Mouse (Mus musculus) ES-E14 (cell line): ENCODE data around the gene Gm39115. TPM values are rescaled to one million over a fixed set of nuclear protein-coding genes. Genes with fewer than 3 reads are reported as not detected.
"Not testable (repeated sequence)": the region's sequence is repeated elsewhere in the genome, so short reads cannot be mapped to it uniquely, and the experiment has no call there.

ENCODE experiments used
- DNase-seq: peaks from one replicate; pipeline ENCODE4 v3.0.0-alpha.2; 2013; ENCODE audit warnings: low read depth, low spot score
- H3K27ac ChIP-seq: 2 replicates; pipeline ENCODE4 v1.5.1; 2012; ENCODE audit warnings: low read depth, mild to moderate bottlenecking, low read length, moderate library complexity, mixed read lengths; ENCODE audit not compliant: poor library complexity, insufficient read depth, severe bottlenecking
- H3K36me3 ChIP-seq: 2 replicates; pipeline ENCODE4 v1.6.1; 2012; ENCODE audit warnings: mild to moderate bottlenecking, low read length, moderate library complexity, mixed read lengths; ENCODE audit not compliant: control insufficient read depth, poor library complexity, insufficient read depth, severe bottlenecking
- H3K4me1 ChIP-seq, 2 experiments: fragments of 150-350 bp in 1 of 2; sonication (generic) in 1 of 2; 2 replicates each; pipeline ENCODE4 v1.6.1; 2012; ENCODE audit warnings: low read length in 2 of 2, mild to moderate bottlenecking in 1 of 2, mixed read lengths in 1 of 2; ENCODE audit not compliant: control insufficient read depth in 2 of 2, insufficient read depth in 2 of 2, poor library complexity in 1 of 2
- H3K4me3 ChIP-seq, 2 experiments: fragments of 150-350 bp in 1 of 2; sonication (generic) in 1 of 2; 2 replicates each; pipeline ENCODE4 v1.5.1; 2012; ENCODE audit warnings: low read length in 2 of 2, low read depth in 1 of 2, mild to moderate bottlenecking in 1 of 2, mixed read lengths in 1 of 2; ENCODE audit not compliant: insufficient read depth in 1 of 2, poor library complexity in 1 of 2, severe bottlenecking in 1 of 2
- H3K9ac ChIP-seq: 2 replicates; pipeline ENCODE4 v1.6.1; 2012; ENCODE audit warnings: low read depth, mild to moderate bottlenecking, low read length, mixed read lengths; ENCODE audit not compliant: poor library complexity, insufficient read depth, severe bottlenecking
- H3K9me3 ChIP-seq: fragments of 150-350 bp; sonication (generic); 2 replicates; pipeline ENCODE4 v1.6.1; 2012; ENCODE audit warnings: low read depth, mild to moderate bottlenecking, low read length; ENCODE audit not compliant: control insufficient read depth, insufficient read depth
- CHD2 ChIP-seq: IDR thresholded peaks from 2 replicates; pipeline ENCODE4 v1.6.1; 2014; ENCODE audit warnings: mild to moderate bottlenecking, low read depth, low read length, inconsistent platforms
- HCFC1 ChIP-seq: IDR thresholded peaks from 2 replicates; pipeline ENCODE4 v1.6.1; 2012; ENCODE audit warnings: low read length, inconsistent platforms, borderline replicate concordance; ENCODE audit not compliant: insufficient read depth
- MAFK ChIP-seq: IDR thresholded peaks from 2 replicates; pipeline ENCODE4 v1.6.1; 2014; ENCODE audit warnings: mild to moderate bottlenecking, low read depth, low read length, inconsistent platforms; ENCODE audit not compliant: insufficient read depth
- ZC3H11A ChIP-seq: IDR thresholded peaks from 2 replicates; pipeline ENCODE4 v1.6.1; 2012; ENCODE audit warnings: low read depth, mild to moderate bottlenecking, inconsistent platforms, low read length, borderline replicate concordance
- ZNF384 ChIP-seq: IDR thresholded peaks from 2 replicates; pipeline ENCODE4 v1.6.1; 2012; ENCODE audit warnings: low read depth, low read length, inconsistent platforms
- in situ Hi-C, 2 experiments: fragments of 600-800 bp; cut with MboI; formaldehyde crosslinking; loops; one replicate each; pipeline ENCODE4 v1.15.1; 2025; ENCODE audit warnings: low sequenced_read_pairs in 2 of 2, inconsistent platforms in 1 of 2; ENCODE audit not compliant: unreplicated experiment in 2 of 2
- total RNA-seq: library from RNA; depleted of rRNA; stranded (reverse); fragments of 300-350 nt; gene quantifications from 2 replicates; pipeline ENCODE4 v1.2.3, GENCODE M21; 2012

The Gm39115 gene
- total RNA-seq, 1 experiment, result not detected

GRCm38 (mm10) chr7:142159366-142159765, 23.5 kb upstream of the Gm39115 start:
- H3K4me3 ChIP-seq, result no peak overlapping the region
- H3K36me3 ChIP-seq, result no peaks in the 10 kb centered on the region
- H3K9me3 ChIP-seq, result no peaks in the 10 kb centered on the region
- H3K4me1 ChIP-seq, result no peaks in the 10 kb centered on the region
- H3K27ac ChIP-seq, result no peak overlapping the region
- H3K9ac ChIP-seq, result no peak overlapping the region
- in situ Hi-C loops, result no loop called here
- DNase-seq, result no peak
- no peak for TF ChIP-seq CHD2
- TF ChIP-seq ZNF384, result no peak
- no peak for TF ChIP-seq MAFK
- no peak for TF ChIP-seq ZC3H11A
- TF ChIP-seq HCFC1, result no peak

GRCm38 (mm10) chr7:142157013-142157412, 21.2 kb upstream of the Gm39115 start, which contains the start of gene Gm29735:
Gm29735 (minus strand) TSS chr7:142157113.
- H3K9me3 ChIP-seq, DNase-seq, H3K9ac ChIP-seq, H3K4me3 ChIP-seq, in situ Hi-C loops, H3K4me1 ChIP-seq, H3K27ac ChIP-seq, H3K36me3 ChIP-seq: not testable (repeated sequence)

GRCm38 (mm10) chr7:142155308-142155707, 19.5 kb upstream of the Gm39115 start:
- Histone ChIP-seq H3K4me1 (no peaks in the 10 kb centered on the region), H3K9ac (no peak overlapping the region), H3K27ac (no peak overlapping the region), H3K9me3 (no peaks in the 10 kb centered on the region), H3K36me3 (no peaks in the 10 kb centered on the region), H3K4me3 (no peak overlapping the region)
- TF ChIP-seq ZNF384 (no peak), ZC3H11A (no peak), HCFC1 (no peak), CHD2 (no peak), MAFK (no peak)
- no peak for DNase-seq
- in situ Hi-C loops, result no loop called here

GRCm38 (mm10) chr7:142152191-142152590, 16.4 kb upstream of the Gm39115 start:
- no peak overlapping the region for H3K27ac ChIP-seq
- no peaks in the 10 kb centered on the region for H3K36me3 ChIP-seq
- in situ Hi-C loops, result no loop called here
- H3K4me3 ChIP-seq, result no peak overlapping the region
- TF ChIP-seq ZNF384, result no peak
- no peak for TF ChIP-seq ZC3H11A
- no peak for TF ChIP-seq MAFK
- TF ChIP-seq HCFC1, result no peak
- no peak for TF ChIP-seq CHD2
- H3K9me3 ChIP-seq, result no peaks in the 10 kb centered on the region
- no peak overlapping the region for H3K9ac ChIP-seq
- H3K4me1 ChIP-seq, result no peaks in the 10 kb centered on the region
- DNase-seq, result no peak

GRCm38 (mm10) chr7:142148633-142149032, 12.8 kb upstream of the Gm39115 start:
- no peak for DNase-seq
- no peak overlapping the region for H3K9ac ChIP-seq
- peaks cover 0 to 4% of the 10 kb centered on the region in 2 experiments; a peak in 1 of 4 replicates for H3K4me1 ChIP-seq
- H3K36me3 ChIP-seq, result no peaks in the 10 kb centered on the region
- TF ChIP-seq MAFK (peak; percentile 77), CHD2 (no peak)
- no peak overlapping the region for H3K27ac ChIP-seq
- in situ Hi-C loops, result loop anchor here in 1 of 2 experiments (10.0 kb wide), 1 partner anchor 106 kb away; the partner anchor contains the start of gene Gm2431
- no peaks in the 10 kb centered on the region for H3K9me3 ChIP-seq
- no peak overlapping the region for H3K4me3 ChIP-seq
